Mouse (Mus musculus) forebrain, embryonic 15.5 days (tissue): ENCODE results near the gene Cyfip1. TPM values are rescaled to one million over a fixed set of nuclear protein-coding genes. Genes with fewer than 3 reads are reported as not detected.
"Not testable (repeated sequence)": the region's sequence is repeated elsewhere in the genome, so short reads cannot be mapped to it uniquely, and the experiment has no call there.

Source experiments
- ATAC-seq: fragments of 200-750 bp; cut with Nextera tagmentation; replicated peaks from 2 replicates; pipeline ENCODE4 v1.8.0; 2017; ENCODE audit warnings: mild to moderate bottlenecking, moderate TSS enrichment, moderate library complexity
- H3K27ac ChIP-seq: fragments of 300-500 bp; sonication (generic); replicated peaks from 2 replicates; pipeline ENCODE4 v1.5.1; 2015; ENCODE audit warnings: mild to moderate bottlenecking, inconsistent platforms
- H3K27me3 ChIP-seq: fragments of 300-500 bp; sonication (generic); 2 replicates; pipeline ENCODE4 v1.6.1; 2015; ENCODE audit warnings: inconsistent platforms
- H3K36me3 ChIP-seq: fragments of 300-500 bp; sonication (generic); 2 replicates; pipeline ENCODE4 v1.6.1; 2015; ENCODE audit warnings: mild to moderate bottlenecking, inconsistent platforms
- H3K4me1 ChIP-seq: fragments of 300-500 bp; sonication (generic); 2 replicates; pipeline ENCODE4 v1.6.1; 2015; ENCODE audit warnings: inconsistent platforms
- H3K4me2 ChIP-seq: fragments of 300-500 bp; sonication (generic); replicated peaks from 2 replicates; pipeline ENCODE4 v1.6.1; 2015; ENCODE audit warnings: mild to moderate bottlenecking, inconsistent platforms
- H3K4me3 ChIP-seq: fragments of 300-500 bp; sonication (generic); 2 replicates; pipeline ENCODE4 v1.5.1; 2015; ENCODE audit warnings: mild to moderate bottlenecking, inconsistent platforms
- H3K9ac ChIP-seq: fragments of 300-500 bp; sonication (generic); replicated peaks from 2 replicates; pipeline ENCODE4 v1.6.1; 2015; ENCODE audit warnings: mild to moderate bottlenecking, inconsistent platforms
- H3K9me3 ChIP-seq: fragments of 300-500 bp; sonication (generic); 2 replicates; pipeline ENCODE4 v1.6.1; 2016; ENCODE audit warnings: inconsistent platforms
- WGBS: fragments of 180-500 bp; shearing (Covaris S2); methylation state at CpG from one replicate; pipeline ENCODE4 v1.1.7; 2015; ENCODE audit warnings: mixed read lengths; 5-methylcytosine and 5-hydroxymethylcytosine counted together
- polyA plus RNA-seq: library from polyadenylated mRNA; unstranded; fragments of >200 nt; fragmentation: Nextera tagmentation; extraction: Ambion mirVana; gene quantifications from 2 replicates; pipeline ENCODE4 v1.2.1, GENCODE M21; 2015

Gene Cyfip1
- polyA plus RNA-seq, 1 experiment from 2014 or later, result 65.3 TPM

- ATAC-seq, result no peak
- Histone ChIP-seq H3K4me2 (no peak overlapping the region), H3K27ac (no peak overlapping the region), H3K9ac (no peak overlapping the region), H3K27me3 (no peaks in the 10 kb centered on the region), H3K4me3 (no peak overlapping the region), H3K9me3 (no peaks in the 10 kb centered on the region), H3K36me3 (peaks cover 73% of the 10 kb centered on the region), H3K4me1 (no peaks in the 10 kb centered on the region)
- 87% methylated on average over 5 of the region's 5 CpGs for WGBS
Observed at GRCm38 (mm10) chr7:55903766-55904165, 62.2 kb downstream of the Cyfip1 start.

GRCm38 (mm10) chr7:55905449-55905848 lies 63.9 kb downstream of the Cyfip1 start:
- Histone ChIP-seq H3K27me3 (no peaks in the 10 kb centered on the region), H3K4me3 (no peak overlapping the region), H3K27ac (no peak overlapping the region), H3K9me3 (no peaks in the 10 kb centered on the region), H3K4me2 (no peak overlapping the region), H3K9ac (no peak overlapping the region), H3K4me1 (no peaks in the 10 kb centered on the region), H3K36me3 (peaks cover 70% of the 10 kb centered on the region)
- no peak for ATAC-seq
- 82% methylated on average over 2 of the region's 2 CpGs for WGBS

- H3K9ac ChIP-seq, result no peak overlapping the region
- H3K36me3 ChIP-seq, result peaks cover 68% of the 10 kb centered on the region
- no peak overlapping the region for H3K4me2 ChIP-seq
- no peaks in the 10 kb centered on the region for H3K27me3 ChIP-seq
- H3K4me1 ChIP-seq, result no peaks in the 10 kb centered on the region
- H3K27ac ChIP-seq, result no peak overlapping the region
- WGBS, result 94% methylated on average over 1 of the region's 1 CpGs
- no peak overlapping the region for H3K4me3 ChIP-seq
- no peak for ATAC-seq
- no peaks in the 10 kb centered on the region for H3K9me3 ChIP-seq
Observed at GRCm38 (mm10) chr7:55909519-55909918, 68.0 kb downstream of the Cyfip1 start.

- Histone ChIP-seq H3K9me3 (no peaks in the 10 kb centered on the region), H3K4me2 (no peak overlapping the region), H3K9ac (no peak overlapping the region), H3K27me3 (no peaks in the 10 kb centered on the region), H3K36me3 (peaks cover 69% of the 10 kb centered on the region), H3K4me3 (no peak overlapping the region), H3K4me1 (no peaks in the 10 kb centered on the region), H3K27ac (no peak overlapping the region)
- no peak for ATAC-seq
- WGBS, result 87% methylated on average over 2 of the region's 2 CpGs
Observed at GRCm38 (mm10) chr7:55910356-55910755, 68.8 kb downstream of the Cyfip1 start.

- Histone ChIP-seq H3K9me3 (no peaks in the 10 kb centered on the region), H3K27me3 (no peaks in the 10 kb centered on the region), H3K4me3 (no peak overlapping the region), H3K36me3 (peaks cover 70% of the 10 kb centered on the region), H3K4me1 (no peaks in the 10 kb centered on the region), H3K27ac (no peak overlapping the region), H3K4me2 (no peak overlapping the region), H3K9ac (no peak overlapping the region)
- ATAC-seq, result no peak
- WGBS, result 79% methylated on average over 8 of the region's 8 CpGs
Observed at GRCm38 (mm10) chr7:55911371-55911770, 69.8 kb downstream of the Cyfip1 start.

- no peak for ATAC-seq
- H3K4me1 ChIP-seq, result no peaks in the 10 kb centered on the region
- WGBS, result 95% methylated on average over 5 of the region's 5 CpGs
- no peaks in the 10 kb centered on the region for H3K27me3 ChIP-seq
- H3K4me3 ChIP-seq, result no peak overlapping the region
- H3K36me3 ChIP-seq, result peaks cover 75% of the 10 kb centered on the region
- no peaks in the 10 kb centered on the region for H3K9me3 ChIP-seq
- H3K4me2 ChIP-seq, result no peak overlapping the region
- H3K27ac ChIP-seq, result no peak overlapping the region
- H3K9ac ChIP-seq, result no peak overlapping the region
Observed at GRCm38 (mm10) chr7:55912118-55912517, 70.6 kb downstream of the Cyfip1 start.

GRCm38 (mm10) chr7:55918365-55918764 lies 76.8 kb downstream of the Cyfip1 start:
- WGBS, result 97% methylated on average over 11 of the region's 11 CpGs
- not testable (repeated sequence) for H3K27ac ChIP-seq, H3K4me1 ChIP-seq, ATAC-seq, H3K4me3 ChIP-seq, H3K9me3 ChIP-seq, H3K9ac ChIP-seq, H3K27me3 ChIP-seq, H3K4me2 ChIP-seq
- peaks cover 74% of the 10 kb centered on the region for H3K36me3 ChIP-seq

- no peak overlapping the region for H3K4me2 ChIP-seq
- no peaks in the 10 kb centered on the region for H3K27me3 ChIP-seq
- 93% methylated on average over 4 of the region's 4 CpGs for WGBS
- H3K9me3 ChIP-seq, result no peaks in the 10 kb centered on the region
- peaks cover 65% of the 10 kb centered on the region for H3K36me3 ChIP-seq
- no peak for ATAC-seq
- no peak overlapping the region for H3K9ac ChIP-seq
- no peaks in the 10 kb centered on the region for H3K4me1 ChIP-seq
- no peak overlapping the region for H3K4me3 ChIP-seq
- H3K27ac ChIP-seq, result no peak overlapping the region
Observed at GRCm38 (mm10) chr7:55927262-55927661, 85.7 kb downstream of the Cyfip1 start.

GRCm38 (mm10) chr7:55928649-55929048 lies 87.1 kb downstream of the Cyfip1 start:
- Histone ChIP-seq H3K9me3 (no peaks in the 10 kb centered on the region), H3K4me3 (no peak overlapping the region), H3K4me1 (no peaks in the 10 kb centered on the region), H3K4me2 (no peak overlapping the region), H3K9ac (no peak overlapping the region), H3K27ac (no peak overlapping the region), H3K27me3 (no peaks in the 10 kb centered on the region), H3K36me3 (peaks cover 55% of the 10 kb centered on the region)
- ATAC-seq, result no peak
- WGBS, result 91% methylated on average over 2 of the region's 2 CpGs

- no peaks in the 10 kb centered on the region for H3K9me3 ChIP-seq
- no peak overlapping the region for H3K4me2 ChIP-seq
- WGBS, result 92% methylated on average over 2 of the region's 2 CpGs
- no peak for ATAC-seq
- H3K27me3 ChIP-seq, result no peaks in the 10 kb centered on the region
- H3K4me3 ChIP-seq, result no peak overlapping the region
- no peak overlapping the region for H3K9ac ChIP-seq
- H3K27ac ChIP-seq, result no peak overlapping the region
- H3K36me3 ChIP-seq, result peaks cover 19% of the 10 kb centered on the region
- no peaks in the 10 kb centered on the region for H3K4me1 ChIP-seq
Observed at GRCm38 (mm10) chr7:55935025-55935424, 93.5 kb downstream of the Cyfip1 start.

GRCm38 (mm10) chr7:55938341-55938740 lies 96.8 kb downstream of the Cyfip1 start:
- 88% methylated on average over 4 of the region's 4 CpGs for WGBS
- Histone ChIP-seq H3K4me2 (no peak overlapping the region), H3K9ac (no peak overlapping the region), H3K4me1 (no peaks in the 10 kb centered on the region), H3K9me3 (no peaks in the 10 kb centered on the region), H3K4me3 (no peak overlapping the region), H3K27me3 (no peaks in the 10 kb centered on the region), H3K36me3 (peaks cover 11% of the 10 kb centered on the region; the same call in 1 of the 2 replicates), H3K27ac (no peak overlapping the region)
- no peak for ATAC-seq

GRCm38 (mm10) chr7:55956054-55956453 lies 114.5 kb downstream of the Cyfip1 start:
- Histone ChIP-seq H3K4me3 (no peak overlapping the region), H3K9me3 (no peaks in the 10 kb centered on the region), H3K4me2 (no peak overlapping the region), H3K27me3 (no peaks in the 10 kb centered on the region), H3K27ac (no peak overlapping the region), H3K9ac (no peak overlapping the region), H3K36me3 (peaks cover 6% of the 10 kb centered on the region; the same call in 1 of the 2 replicates), H3K4me1 (peaks cover 5% of the 10 kb centered on the region)
- no peak for ATAC-seq
- WGBS, result 98% methylated on average over 2 of the region's 2 CpGs

GRCm38 (mm10) chr7:55957178-55957577 lies 115.6 kb downstream of the Cyfip1 start:
- Histone ChIP-seq H3K27ac (no peak overlapping the region), H3K27me3 (no peaks in the 10 kb centered on the region), H3K9me3 (no peaks in the 10 kb centered on the region), H3K4me1 (peaks cover 11% of the 10 kb centered on the region), H3K4me2 (no peak overlapping the region), H3K9ac (no peak overlapping the region), H3K36me3 (peaks cover 6% of the 10 kb centered on the region; the same call in 1 of the 2 replicates), H3K4me3 (no peak overlapping the region)
- 91% methylated on average over 3 of the region's 3 CpGs for WGBS
- no peak for ATAC-seq
